Mouse (Mus musculus) lung, adult 2 months (tissue): Measurements from ENCODE around the gene Sorcs3.

ENCODE experiments used
- CTCF ChIP-seq: fragments of 200-500 bp; IDR thresholded peaks from 2 replicates; pipeline ENCODE4 v1.5.1; 2011; ENCODE audit warnings: mild to moderate bottlenecking, low read length, control low read depth; ENCODE audit not compliant: insufficient read depth
- POLR2A ChIP-seq: fragments of 200-500 bp; IDR thresholded peaks from 2 replicates; pipeline ENCODE4 v1.6.1; 2011; ENCODE audit warnings: low read depth, mild to moderate bottlenecking, control low read depth, low read length, borderline replicate concordance; ENCODE audit errors: extremely low read depth

DNA sequence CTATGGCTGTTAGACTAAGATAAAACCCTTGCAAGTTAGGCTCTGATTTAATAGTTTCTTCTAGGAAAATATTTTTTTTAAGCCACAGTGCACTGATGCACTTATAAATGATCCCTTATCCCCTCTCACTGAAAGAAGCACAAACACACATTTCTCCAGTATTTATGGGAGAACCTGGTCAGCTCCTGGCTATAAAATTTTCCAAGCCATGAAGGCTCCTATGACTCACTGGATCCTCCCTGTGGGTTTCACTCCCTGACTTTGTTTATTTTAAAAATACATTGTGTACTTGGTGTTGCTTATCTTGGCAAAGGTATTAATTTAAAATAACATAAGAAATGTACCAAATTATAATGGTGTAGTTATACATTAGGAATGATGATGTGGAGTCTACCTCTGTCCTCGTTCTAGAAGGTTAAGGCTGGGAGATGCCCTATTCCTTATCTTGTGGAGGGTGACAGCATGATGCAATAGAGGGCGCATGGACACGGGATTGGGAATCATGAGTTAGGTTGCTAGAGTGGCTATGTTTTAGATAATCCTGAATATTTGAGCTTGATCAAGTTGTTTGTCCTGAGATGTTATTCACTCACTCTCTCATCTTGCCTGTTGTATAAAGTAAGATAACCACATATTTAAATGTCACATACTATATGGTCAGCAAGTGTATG is 573.4 kb downstream of the Sorcs3 start:
- TF ChIP-seq CTCF (no peak), POLR2A (no peak)
